15 mouse cellular contexts compared by ENCODE assay signal in the genomic region with DNA sequence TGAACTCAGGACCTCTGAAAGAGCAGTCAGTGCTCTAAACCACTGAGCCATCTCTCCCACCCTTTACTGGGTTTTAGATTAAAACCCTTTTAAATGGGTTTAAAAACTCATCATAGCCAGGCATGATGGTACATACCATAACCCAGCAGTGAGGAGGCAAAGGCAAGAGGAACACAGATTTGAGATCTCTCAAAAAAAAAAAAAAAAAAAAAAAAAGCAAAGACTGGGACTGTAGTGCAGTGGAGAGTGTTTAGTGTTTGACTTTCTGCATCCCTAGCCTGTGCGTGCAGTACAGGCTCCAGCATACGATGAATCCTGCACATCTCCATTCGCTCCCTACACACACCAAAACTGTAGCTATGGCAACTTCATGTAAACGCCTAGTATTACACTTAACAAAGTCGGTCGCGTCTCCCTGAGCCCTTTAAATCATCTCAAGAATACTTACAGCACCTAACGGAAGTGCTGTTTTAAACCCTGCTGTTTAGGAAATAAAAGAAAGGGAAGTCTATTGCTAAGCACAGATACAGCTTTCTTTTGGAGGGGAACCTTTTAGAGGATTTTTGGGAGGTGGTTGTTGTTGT. TPM values are rescaled to one million over a fixed set of nuclear protein-coding genes. Genes with fewer than 3 reads are reported as not detected.
DNase-seq lines count a peak whose midpoint lies in the region; ATAC-seq and TF ChIP-seq lines count a peak whose summit lies in the region.
"Had no signal": no experiment of that assay in that cellular context is flagged by ENCODE, and none has a peak within 500 bp of the region (broad histone marks: within the 10 kb centered on the region; RNA-seq: fewer than 3 reads in every experiment).

No protein-coding gene starts in this region.

- peak; percentile 77 for ATAC-seq in forebrain, embryonic 16.5 days
- no peak for ATAC-seq in forebrain, embryonic 14.5 days
- no peak for ATAC-seq in liver, postnatal 0 days
- ATAC-seq in liver, embryonic 12.5 days: no peak
- ATAC-seq in activated CD4-positive, CD25-positive, alpha-beta regulatory T cell, adult 4 months: peak; percentile 72

- no peaks in the 10 kb centered on the region for H3K36me3 ChIP-seq in forebrain, embryonic 16.5 days (ENCODE audit: control insufficient read depth, insufficient read depth)
- H3K36me3 ChIP-seq in forebrain, embryonic 14.5 days (ENCODE audit: control insufficient read depth, insufficient read depth, low read length): no peaks in the 10 kb centered on the region
- H3K36me3 ChIP-seq in liver, postnatal 0 days (replicated peaks; ENCODE audit: insufficient read depth, low read length): no peaks in the 10 kb centered on the region
- no peaks in the 10 kb centered on the region for H3K36me3 ChIP-seq in liver, embryonic 12.5 days
- H3K36me3 ChIP-seq: embryonic facial prominence, embryonic 15.5 days; heart, embryonic 13.5 days; hindbrain, embryonic 15.5 days; liver, embryonic 15.5 days; midbrain, embryonic 12.5 days had no signal

- no peak for TF ChIP-seq EP300 in liver, postnatal 0 days (IDR thresholded peaks at IDR 0.05; ENCODE audit: low read depth)

- no peak overlapping the region for H3K4me3 ChIP-seq in forebrain, embryonic 16.5 days (replicated peaks; ENCODE audit: low read length)
- H3K4me3 ChIP-seq in forebrain, embryonic 14.5 days (ENCODE audit: low read depth, low read length): no peak overlapping the region
- no peak overlapping the region for H3K4me3 ChIP-seq in liver, postnatal 0 days (ENCODE audit: low read depth, low read length)
- H3K4me3 ChIP-seq in liver, embryonic 12.5 days: no peak overlapping the region
- H3K4me3 ChIP-seq: embryonic facial prominence, embryonic 15.5 days; heart, embryonic 13.5 days; hindbrain, embryonic 15.5 days; liver, embryonic 15.5 days; midbrain, embryonic 12.5 days had no signal

- no peak for DNase-seq in forebrain, embryonic 14.5 days (ENCODE audit: low spot score)
- DNase-seq in liver, postnatal 0 days: no peak
- peak; percentile 61 for DNase-seq in naive thymus-derived CD4-positive, alpha-beta T cell, adult 2 months (ENCODE audit: low read depth)
- no peak for DNase-seq in ovary, postnatal 36 days (ENCODE audit: low spot score)
- DNase-seq in right cerebral cortex, postnatal 25 days: no peak
- DNase-seq: adrenal gland, adult 2 months; cerebellum, postnatal 25 days had no signal

- WGBS in forebrain, embryonic 16.5 days: 38% methylated on average over 8 of the region's 8 CpGs
- 51% methylated on average over 8 of the region's 8 CpGs for WGBS in forebrain, embryonic 14.5 days
- WGBS in liver, postnatal 0 days (ENCODE audit: insufficient replicate concordance): 42% methylated on average over 8 of the region's 8 CpGs
- WGBS in liver, embryonic 12.5 days (ENCODE audit: insufficient replicate concordance): 69% methylated on average over 8 of the region's 8 CpGs

- H3K9me3 ChIP-seq in forebrain, embryonic 16.5 days (ENCODE audit: control insufficient read depth, low read length): no peaks in the 10 kb centered on the region
- no peaks in the 10 kb centered on the region for H3K9me3 ChIP-seq in forebrain, embryonic 14.5 days (replicated peaks; ENCODE audit: control insufficient read depth, low read length)
- no peaks in the 10 kb centered on the region for H3K9me3 ChIP-seq in liver, postnatal 0 days (ENCODE audit: low read length)
- H3K9me3 ChIP-seq in liver, embryonic 12.5 days (replicated peaks): no peaks in the 10 kb centered on the region
- H3K9me3 ChIP-seq: embryonic facial prominence, embryonic 15.5 days; heart, embryonic 13.5 days; hindbrain, embryonic 15.5 days; liver, embryonic 15.5 days; midbrain, embryonic 12.5 days had no signal

- no peak overlapping the region for H3K9ac ChIP-seq in forebrain, embryonic 16.5 days (replicated peaks; ENCODE audit: low read depth, low read length)
- H3K9ac ChIP-seq in forebrain, embryonic 14.5 days (ENCODE audit: low read length): no peak overlapping the region
- H3K9ac ChIP-seq in liver, postnatal 0 days (replicated peaks): no peak overlapping the region
- H3K9ac ChIP-seq in liver, embryonic 12.5 days: no peak overlapping the region
- H3K9ac ChIP-seq: embryonic facial prominence, embryonic 15.5 days; heart, embryonic 13.5 days; hindbrain, embryonic 15.5 days; liver, embryonic 15.5 days; midbrain, embryonic 12.5 days had no signal

- TF ChIP-seq CTCF in liver, postnatal 0 days (IDR thresholded peaks at IDR 0.05; ENCODE audit: low read depth): no peak

- H3K27me3 ChIP-seq in forebrain, embryonic 16.5 days (replicated peaks; ENCODE audit: control insufficient read depth, insufficient read depth, low read length): no peaks in the 10 kb centered on the region
- H3K27me3 ChIP-seq in forebrain, embryonic 14.5 days (replicated peaks; ENCODE audit: control insufficient read depth, insufficient read depth, low read length): no peaks in the 10 kb centered on the region
- no peaks in the 10 kb centered on the region for H3K27me3 ChIP-seq in liver, postnatal 0 days (ENCODE audit: insufficient read depth, low read length)
- no peaks in the 10 kb centered on the region for H3K27me3 ChIP-seq in liver, embryonic 12.5 days (replicated peaks)
- H3K27me3 ChIP-seq: embryonic facial prominence, embryonic 15.5 days; heart, embryonic 13.5 days; hindbrain, embryonic 15.5 days; liver, embryonic 15.5 days; midbrain, embryonic 12.5 days had no signal

- peaks cover 22% of the 10 kb centered on the region for H3K4me1 ChIP-seq in forebrain, embryonic 16.5 days (replicated peaks; ENCODE audit: control insufficient read depth, insufficient read depth, low read length)
- peaks cover 10% of the 10 kb centered on the region; the same call in 1 of the 2 replicates for H3K4me1 ChIP-seq in forebrain, embryonic 14.5 days (ENCODE audit: control insufficient read depth, insufficient read depth, low read length)
- H3K4me1 ChIP-seq in liver, postnatal 0 days (ENCODE audit: insufficient read depth): peaks cover 35% of the 10 kb centered on the region
- peaks cover 50% of the 10 kb centered on the region for H3K4me1 ChIP-seq in liver, embryonic 12.5 days

- no peak overlapping the region for H3K4me2 ChIP-seq in forebrain, embryonic 16.5 days (ENCODE audit: low read length)
- no peak overlapping the region for H3K4me2 ChIP-seq in forebrain, embryonic 14.5 days (ENCODE audit: low read length)
- 0 out of 2 replicates have a peak overlapping the region, but pooled peaks have one; percentile 13 for H3K4me2 ChIP-seq in liver, postnatal 0 days (ENCODE audit: low read depth, low read length)
- no peak overlapping the region for H3K4me2 ChIP-seq in liver, embryonic 12.5 days
- H3K4me2 ChIP-seq: embryonic facial prominence, embryonic 15.5 days; heart, embryonic 13.5 days; hindbrain, embryonic 15.5 days; liver, embryonic 15.5 days; midbrain, embryonic 12.5 days had no signal

- H3K27ac ChIP-seq in forebrain, embryonic 16.5 days (ENCODE audit: low read length): no peak overlapping the region
- no peak overlapping the region for H3K27ac ChIP-seq in forebrain, embryonic 14.5 days (ENCODE audit: low read depth, low read length)
- H3K27ac ChIP-seq in liver, postnatal 0 days (ENCODE audit: low read depth): 0 out of 2 replicates have a peak overlapping the region, but pooled peaks have one; percentile 4
- H3K27ac ChIP-seq in liver, embryonic 12.5 days: no peak overlapping the region
- H3K27ac ChIP-seq: embryonic facial prominence, embryonic 15.5 days; heart, embryonic 13.5 days; hindbrain, embryonic 15.5 days; liver, embryonic 15.5 days; midbrain, embryonic 12.5 days had no signal

RNA-seq across cellular contexts. Expression of a gene that starts 8.1 kb away (rescaled TPM):
- polyA plus RNA-seq in forebrain, embryonic 16.5 days (2015; fragmentation: Nextera tagmentation; extraction: Ambion mirVana): 20.0 and 24.9 TPM in 2 replicates
- polyA plus RNA-seq in forebrain, embryonic 14.5 days (2014; fragmentation: Nextera tagmentation; extraction: Ambion mirVana): 20.9 TPM in 2 replicates
- polyA plus RNA-seq in liver, postnatal 0 days (2015; fragmentation: Nextera tagmentation; extraction: Ambion mirVana): 10.1 and 10.7 TPM in 2 replicates
- polyA plus RNA-seq in liver, embryonic 12.5 days (2016; fragmentation: Nextera tagmentation; extraction: Ambion mirVana): 12.6 and 13.1 TPM in 2 replicates
- polyA plus RNA-seq in activated CD4-positive, CD25-positive, alpha-beta regulatory T cell, adult 4 months (2017; shearing (Covaris generic)): 1 to 10 TPM; 6.8 to 8.7 TPM

Comparison
In these comparisons a context has a peak if more than half of its experiments do, and no peak if none do; other contexts are left out.
1. ATAC-seq: peak in forebrain, embryonic 16.5 days (single experiment) and activated CD4-positive, CD25-positive, alpha-beta regulatory T cell, adult 4 months (single experiment); none in forebrain, embryonic 14.5 days (single experiment), liver, postnatal 0 days (single experiment) and liver, embryonic 12.5 days (single experiment).